Mouse (Mus musculus): Measurements from ENCODE around the gene Cdk6. TPM values are rescaled to one million over a fixed set of nuclear protein-coding genes. Genes with fewer than 3 reads are reported as not detected.

Gene Cdk6
- polyA plus RNA-seq, 1 experiment from 2014 or later = 16.6 TPM

GRCm38 (mm10) chr5:3357496-3357895, 16.2 kb downstream of the Cdk6 start:
- TF ChIP-seq CTCF (IDR thresholded peaks at IDR 0.05; ENCODE audit: low read depth) = no peak
- no peak for TF ChIP-seq EP300 (optimal IDR thresholded peaks at IDR 0.05)
- no peaks in the 10 kb centered on the region for H3K27me3 ChIP-seq (ENCODE audit: control insufficient read depth, insufficient read depth, low read length)
- H3K27ac ChIP-seq (replicated peaks) = no peak overlapping the region
- H3K9me3 ChIP-seq (ENCODE audit: control insufficient read depth, low read length) = no peaks in the 10 kb centered on the region
- no peak for DNase-seq (ENCODE audit: low spot score)
- no peaks in the 10 kb centered on the region for H3K4me1 ChIP-seq (replicated peaks; ENCODE audit: control insufficient read depth, insufficient read depth)
- H3K4me3 ChIP-seq (ENCODE audit: low read depth, low read length) = no peak overlapping the region
- ATAC-seq (ENCODE audit: low FRiP score, low TSS enrichment) = no peak
- H3K36me3 ChIP-seq (ENCODE audit: control insufficient read depth, insufficient read depth, low read length) = no peaks in the 10 kb centered on the region
- 80% methylated on average over 6 of the region's 6 CpGs for WGBS
- no peak overlapping the region for H3K9ac ChIP-seq (ENCODE audit: low read length)
- H3K4me2 ChIP-seq (replicated peaks; ENCODE audit: low read depth) = no peak overlapping the region

DNA sequence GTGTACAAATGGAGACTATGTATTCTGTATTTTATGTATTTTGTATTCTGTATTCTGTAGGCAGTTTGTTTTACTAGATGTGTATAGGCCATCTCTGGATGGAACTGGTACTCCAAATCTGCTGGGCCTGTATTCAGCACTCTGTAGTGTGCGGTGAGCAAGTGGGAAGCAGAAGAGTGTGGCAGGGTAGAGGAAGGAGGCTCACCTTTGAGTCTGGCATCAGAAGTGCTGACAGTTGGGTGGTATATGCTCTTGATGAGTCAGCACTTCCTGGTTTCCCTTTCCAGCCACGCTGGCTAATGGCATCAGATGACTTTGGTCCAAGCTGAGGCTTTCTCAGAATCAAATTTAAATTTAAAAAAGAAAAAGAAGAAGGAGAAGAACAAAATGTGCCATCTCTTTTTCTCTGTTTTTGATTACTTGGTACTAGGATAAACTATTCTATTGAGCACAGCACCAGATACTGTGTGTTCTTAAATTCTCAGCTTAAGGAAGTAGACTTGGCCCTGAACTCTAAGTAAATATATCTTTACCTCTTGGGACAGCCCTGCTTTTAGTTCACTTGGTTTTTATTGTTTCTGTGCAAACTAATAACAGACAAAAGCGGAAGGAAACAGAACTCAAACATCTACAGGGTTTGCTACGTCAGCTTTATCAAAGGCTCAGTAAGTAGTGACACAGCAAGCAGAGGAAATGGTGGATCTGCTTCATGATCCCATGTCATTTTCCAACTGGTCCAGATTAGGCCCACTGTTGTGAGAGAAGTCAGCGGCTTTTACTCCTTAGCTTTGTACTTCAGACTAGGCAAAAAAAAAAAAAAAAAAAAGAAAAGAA, 17.6 kb downstream of the Cdk6 start:
- Histone ChIP-seq H3K4me3 (ENCODE audit: low read depth, low read length) (no peak overlapping the region), H3K27me3 (ENCODE audit: control insufficient read depth, insufficient read depth, low read length) (no peaks in the 10 kb centered on the region), H3K27ac (replicated peaks) (no peak overlapping the region), H3K4me1 (replicated peaks; ENCODE audit: control insufficient read depth, insufficient read depth) (no peaks in the 10 kb centered on the region; the same call in 1 of the 2 replicates), H3K9me3 (ENCODE audit: control insufficient read depth, low read length) (no peaks in the 10 kb centered on the region), H3K36me3 (ENCODE audit: control insufficient read depth, insufficient read depth, low read length) (no peaks in the 10 kb centered on the region), H3K9ac (ENCODE audit: low read length) (no peak overlapping the region), H3K4me2 (replicated peaks; ENCODE audit: low read depth) (no peak overlapping the region)
- DNase-seq (ENCODE audit: low spot score) (no peak), ATAC-seq (ENCODE audit: low FRiP score, low TSS enrichment) (no peak)
- WGBS = 71% methylated on average over 5 of the region's 5 CpGs
- TF ChIP-seq EP300 (optimal IDR thresholded peaks at IDR 0.05) = no peak
- TF ChIP-seq CTCF (IDR thresholded peaks at IDR 0.05; ENCODE audit: low read depth) = no peak

DNA sequence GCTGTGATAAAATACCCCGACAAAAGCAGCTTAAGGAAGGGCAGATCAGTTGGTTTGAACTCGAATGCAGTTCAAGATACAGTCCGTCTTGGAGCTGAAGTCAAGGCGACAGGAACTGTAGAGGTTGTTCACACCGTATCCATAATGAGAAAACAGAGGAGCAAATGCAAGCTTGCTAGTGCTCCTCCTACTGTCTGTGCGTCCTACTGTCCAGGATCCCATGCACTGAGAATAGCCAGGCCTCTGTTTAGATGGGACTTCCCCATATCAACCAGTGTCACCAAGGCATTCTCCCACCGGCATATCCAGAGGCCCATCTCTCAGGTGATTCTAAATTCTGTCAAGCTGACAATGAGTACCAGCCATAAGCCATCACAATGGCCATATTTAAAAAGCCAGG, 18.6 kb downstream of the Cdk6 start:
- DNase-seq (ENCODE audit: low spot score) = no peak
- H3K27me3 ChIP-seq (ENCODE audit: control insufficient read depth, insufficient read depth, low read length) = no peaks in the 10 kb centered on the region
- ATAC-seq (ENCODE audit: low FRiP score, low TSS enrichment) = no peak
- 79% methylated on average over 7 of the region's 7 CpGs for WGBS
- no peaks in the 10 kb centered on the region for H3K36me3 ChIP-seq (ENCODE audit: control insufficient read depth, insufficient read depth, low read length)
- no peak overlapping the region for H3K4me3 ChIP-seq (ENCODE audit: low read depth, low read length)
- no peak overlapping the region for H3K4me2 ChIP-seq (replicated peaks; ENCODE audit: low read depth)
- no peak overlapping the region for H3K9ac ChIP-seq (ENCODE audit: low read length)
- H3K4me1 ChIP-seq (replicated peaks; ENCODE audit: control insufficient read depth, insufficient read depth) = no peaks in the 10 kb centered on the region; the same call in 1 of the 2 replicates
- TF ChIP-seq EP300 (optimal IDR thresholded peaks at IDR 0.05) (no peak), CTCF (IDR thresholded peaks at IDR 0.05; ENCODE audit: low read depth) (no peak)
- no peak overlapping the region for H3K27ac ChIP-seq (replicated peaks)
- H3K9me3 ChIP-seq (ENCODE audit: control insufficient read depth, low read length) = no peaks in the 10 kb centered on the region

GRCm38 (mm10) chr5:3361252-3361651, 20.0 kb downstream of the Cdk6 start:
- H3K27ac ChIP-seq (replicated peaks) = no peak overlapping the region
- 93% methylated on average over 5 of the region's 5 CpGs for WGBS
- DNase-seq (ENCODE audit: low spot score) = no peak
- H3K4me3 ChIP-seq (ENCODE audit: low read depth, low read length) = no peak overlapping the region
- ATAC-seq (ENCODE audit: low FRiP score, low TSS enrichment) = no peak
- H3K9ac ChIP-seq (ENCODE audit: low read length) = no peak overlapping the region
- no peaks in the 10 kb centered on the region for H3K27me3 ChIP-seq (ENCODE audit: control insufficient read depth, insufficient read depth, low read length)
- H3K9me3 ChIP-seq (ENCODE audit: control insufficient read depth, low read length) = no peaks in the 10 kb centered on the region
- H3K36me3 ChIP-seq (ENCODE audit: control insufficient read depth, insufficient read depth, low read length) = no peaks in the 10 kb centered on the region
- no peak overlapping the region for H3K4me2 ChIP-seq (replicated peaks; ENCODE audit: low read depth)
- no peaks in the 10 kb centered on the region; the same call in 1 of the 2 replicates for H3K4me1 ChIP-seq (replicated peaks; ENCODE audit: control insufficient read depth, insufficient read depth)
- no peak for TF ChIP-seq CTCF (IDR thresholded peaks at IDR 0.05; ENCODE audit: low read depth)
- no peak for TF ChIP-seq EP300 (optimal IDR thresholded peaks at IDR 0.05)

DNA sequence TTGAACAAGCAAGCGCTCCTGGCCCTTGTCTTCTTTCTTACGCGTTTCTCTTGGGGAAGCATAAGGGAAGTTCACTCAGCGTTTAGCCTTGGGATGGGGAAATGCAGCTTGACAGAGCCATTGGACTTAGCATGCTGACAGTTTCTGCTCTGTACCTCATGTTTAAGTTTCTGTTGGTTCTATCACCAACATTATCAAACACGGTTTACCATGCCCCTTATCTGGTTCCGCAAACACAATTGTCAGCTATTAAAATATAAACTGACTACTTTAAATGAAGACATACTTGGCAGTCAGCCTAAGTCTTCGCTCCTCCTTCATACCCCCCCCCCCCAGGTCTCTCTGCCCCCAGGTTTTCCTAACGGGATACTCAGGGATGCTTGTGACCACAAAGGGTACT, 20.8 kb downstream of the Cdk6 start:
- no peaks in the 10 kb centered on the region for H3K27me3 ChIP-seq (ENCODE audit: control insufficient read depth, insufficient read depth, low read length)
- H3K36me3 ChIP-seq (ENCODE audit: control insufficient read depth, insufficient read depth, low read length) = no peaks in the 10 kb centered on the region
- H3K4me3 ChIP-seq (ENCODE audit: low read depth, low read length) = no peak overlapping the region
- ATAC-seq (ENCODE audit: low FRiP score, low TSS enrichment) (no peak), DNase-seq (ENCODE audit: low spot score) (no peak)
- H3K9ac ChIP-seq (ENCODE audit: low read length) = no peak overlapping the region
- 60% methylated on average over 8 of the region's 8 CpGs for WGBS
- H3K4me1 ChIP-seq (replicated peaks; ENCODE audit: control insufficient read depth, insufficient read depth) = no peaks in the 10 kb centered on the region; the same call in 1 of the 2 replicates
- H3K4me2 ChIP-seq (replicated peaks; ENCODE audit: low read depth) = no peak overlapping the region
- H3K9me3 ChIP-seq (ENCODE audit: control insufficient read depth, low read length) = no peaks in the 10 kb centered on the region
- TF ChIP-seq EP300 (optimal IDR thresholded peaks at IDR 0.05) (no peak), CTCF (IDR thresholded peaks at IDR 0.05; ENCODE audit: low read depth) (no peak)
- H3K27ac ChIP-seq (replicated peaks) = no peak overlapping the region
